Mouse (Mus musculus): ENCODE measurements at regions not wholly inside any gene's neighbourhood (a gene's known extent, or its start where the extent isn't known, plus 50 kb on each side); places are given as distances from the start of the nearest gene placed in this dataset.

- peak; percentile 1 for DNase-seq
Measured at GRCm38 (mm10) chr15:68014605-68015305, 1514.0 kb upstream of the Lrrc6 start.

- DNase-seq: no peak
Measured at GRCm38 (mm10) chr15:68011162-68011561, 1510.5 kb upstream of the Lrrc6 start.

- DNase-seq: no peak
Measured at GRCm38 (mm10) chr15:68010189-68010588, 1509.5 kb upstream of the Lrrc6 start.

- no peak for DNase-seq
Measured at GRCm38 (mm10) chr15:68004798-68005197, 1504.1 kb upstream of the Lrrc6 start.

- DNase-seq: no peak
Measured at GRCm38 (mm10) chr15:67996532-67996931, 1495.8 kb upstream of the Lrrc6 start.

GRCm38 (mm10) chr15:67989428-67990272 lies 1488.9 kb upstream of the Lrrc6 start:
- DNase-seq: no peak

GRCm38 (mm10) chr15:67987941-67988340 lies 1487.2 kb upstream of the Lrrc6 start:
- no peak for DNase-seq

GRCm38 (mm10) chr15:67983253-67983652 lies 1482.5 kb upstream of the Lrrc6 start:
- DNase-seq: no peak

- no peak for DNase-seq
Measured at GRCm38 (mm10) chr15:67981876-67982275, 1481.2 kb upstream of the Lrrc6 start.

GRCm38 (mm10) chr15:67979451-67979850 lies 1478.7 kb upstream of the Lrrc6 start:
- no peak for DNase-seq

- DNase-seq: no peak
Measured at GRCm38 (mm10) chr15:67977210-67977609, 1476.5 kb upstream of the Lrrc6 start.

GRCm38 (mm10) chr15:67971998-67972397 lies 1471.3 kb upstream of the Lrrc6 start:
- DNase-seq: no peak

GRCm38 (mm10) chr15:67954216-67954615 lies 1453.5 kb upstream of the Lrrc6 start:
- no peak for DNase-seq

GRCm38 (mm10) chr15:67950281-67951040 lies 1449.8 kb upstream of the Lrrc6 start:
- peak; percentile 70 for DNase-seq

- no peak for DNase-seq
Measured at GRCm38 (mm10) chr15:67944330-67945082, 1443.8 kb upstream of the Lrrc6 start.

- DNase-seq: no peak
Measured at GRCm38 (mm10) chr15:67943046-67943445, 1442.3 kb upstream of the Lrrc6 start.

GRCm38 (mm10) chr15:67940510-67940909 lies 1439.8 kb upstream of the Lrrc6 start:
- DNase-seq: no peak

- no peak for DNase-seq
Measured at GRCm38 (mm10) chr15:67924885-67925284, 1424.2 kb upstream of the Lrrc6 start.

GRCm38 (mm10) chr15:67907034-67907433 lies 1406.3 kb upstream of the Lrrc6 start:
- DNase-seq: no peak

- DNase-seq: no peak
Measured at GRCm38 (mm10) chr15:67905279-67905678, 1404.6 kb upstream of the Lrrc6 start.

- DNase-seq: no peak
Measured at GRCm38 (mm10) chr15:67904646-67905045, 1403.9 kb upstream of the Lrrc6 start.

GRCm38 (mm10) chr15:67902982-67903381 lies 1402.3 kb upstream of the Lrrc6 start:
- DNase-seq: no peak

GRCm38 (mm10) chr15:67901191-67901601 lies 1400.5 kb upstream of the Lrrc6 start:
- DNase-seq: no peak

Data from cerebellum, adult 9-11 months (tissue).